Mouse (Mus musculus): ENCODE results near the gene Asl.

- TF ChIP-seq CTCF (IDR thresholded peaks at IDR 0.05; ENCODE audit: low read depth) = no peak
- no peak for TF ChIP-seq EP300 (IDR thresholded peaks at IDR 0.05; ENCODE audit: low read depth)
These were observed 35.7 kb downstream of the Asl start for GRCm38 (mm10) chr5:129993374-129993773.

All from liver, postnatal 0 days (tissue).